Mouse (Mus musculus) right cerebral cortex, adult 18-20 months (tissue): ENCODE measurements around the gene Gabrg3.
A peak's percentile ranks its signal among the peaks of the same experiment; 100 is the strongest.

Experiments used
- DNase-seq: peaks from one replicate; pipeline ENCODE4 v3.0.0; 2022; ENCODE audit warnings: mixed read lengths

Gene Gabrg3

GRCm38 (mm10) chr7:57050906-57051635, 335.9 kb downstream of the Gabrg3 start:
- DNase-seq, result no peak

GRCm38 (mm10) chr7:57037861-57038421, 349.0 kb downstream of the Gabrg3 start:
- no peak for DNase-seq

- DNase-seq, result no peak
Measured at GRCm38 (mm10) chr7:57000585-57001261, 386.3 kb downstream of the Gabrg3 start.

- DNase-seq, result no peak
Measured at GRCm38 (mm10) chr7:56997713-56998624, 389.0 kb downstream of the Gabrg3 start.

- DNase-seq, result no peak
Measured at GRCm38 (mm10) chr7:56946398-56946797, 440.6 kb downstream of the Gabrg3 start.

- peak; percentile 14 for DNase-seq
Measured at GRCm38 (mm10) chr7:56941606-56942005, 445.4 kb downstream of the Gabrg3 start.

- DNase-seq, result no peak
Measured at GRCm38 (mm10) chr7:56938020-56938419, 449.0 kb downstream of the Gabrg3 start.

GRCm38 (mm10) chr7:56919499-56919898, 467.5 kb downstream of the Gabrg3 start:
- no peak for DNase-seq

- no peak for DNase-seq
Measured at GRCm38 (mm10) chr7:56914862-56915261, 472.1 kb downstream of the Gabrg3 start.

- no peak for DNase-seq
Measured at GRCm38 (mm10) chr7:56899762-56900161, 487.2 kb downstream of the Gabrg3 start.

GRCm38 (mm10) chr7:56867314-56868075, 519.5 kb downstream of the Gabrg3 start:
- no peak for DNase-seq

- peak; percentile 13 for DNase-seq
Measured at GRCm38 (mm10) chr7:56843565-56843964, 543.4 kb downstream of the Gabrg3 start.

- DNase-seq, result no peak
Measured at GRCm38 (mm10) chr7:56825446-56825845, 561.5 kb downstream of the Gabrg3 start.

- DNase-seq, result no peak
Measured at GRCm38 (mm10) chr7:56801841-56802240, 585.1 kb downstream of the Gabrg3 start.

- no peak for DNase-seq
Measured at GRCm38 (mm10) chr7:56779122-56779521, 607.9 kb downstream of the Gabrg3 start.

- no peak for DNase-seq
Measured at GRCm38 (mm10) chr7:56768216-56768615, 618.8 kb downstream of the Gabrg3 start.

- no peak for DNase-seq
Measured at GRCm38 (mm10) chr7:56767796-56768195, 619.2 kb downstream of the Gabrg3 start.

GRCm38 (mm10) chr7:56765612-56766445, 621.2 kb downstream of the Gabrg3 start:
- DNase-seq, result peak; percentile 42

GRCm38 (mm10) chr7:56729225-56729624, 657.8 kb downstream of the Gabrg3 start:
- peak; percentile 19 for DNase-seq
